Mouse (Mus musculus) heart, embryonic 12.5 days (tissue): ENCODE results near the gene Mbnl1. TPM values are rescaled to one million over a fixed set of nuclear protein-coding genes. Genes with fewer than 3 reads are reported as not detected.

ENCODE experiments used
- ATAC-seq: fragments of 200-750 bp; cut with Nextera tagmentation; 2 replicates; pipeline ENCODE4 v1.8.0; 2017; ENCODE audit warnings: moderate TSS enrichment, moderate library complexity; ENCODE audit not compliant: insufficient number of reproducible peaks, low FRiP score
- H3K27ac ChIP-seq: fragments of 300-500 bp; sonication (generic); 2 replicates; pipeline ENCODE4 v1.5.1; 2016; ENCODE audit warnings: mild to moderate bottlenecking, moderate library complexity; ENCODE audit not compliant: poor library complexity, severe bottlenecking
- H3K27me3 ChIP-seq: fragments of 300-500 bp; sonication (generic); replicated peaks from 2 replicates; pipeline ENCODE4 v1.6.1; 2016; ENCODE audit warnings: mild to moderate bottlenecking, moderate library complexity
- H3K36me3 ChIP-seq: fragments of 300-500 bp; sonication (generic); 2 replicates; pipeline ENCODE4 v1.6.1; 2016; ENCODE audit warnings: mild to moderate bottlenecking, moderate library complexity
- H3K4me1 ChIP-seq: fragments of 300-500 bp; sonication (generic); replicated peaks from 2 replicates; pipeline ENCODE4 v1.6.1; 2016; ENCODE audit warnings: mild to moderate bottlenecking
- H3K4me2 ChIP-seq: fragments of 300-500 bp; sonication (generic); 2 replicates; pipeline ENCODE4 v1.6.1; 2016; ENCODE audit warnings: mild to moderate bottlenecking, moderate library complexity
- H3K4me3 ChIP-seq: fragments of 300-500 bp; sonication (generic); 2 replicates; pipeline ENCODE4 v1.5.1; 2016; ENCODE audit warnings: mild to moderate bottlenecking
- H3K9ac ChIP-seq: fragments of 300-500 bp; sonication (generic); 2 replicates; pipeline ENCODE4 v1.6.1; 2016; ENCODE audit warnings: mild to moderate bottlenecking, moderate library complexity
- H3K9me3 ChIP-seq: fragments of 300-500 bp; sonication (generic); replicated peaks from 2 replicates; pipeline ENCODE4 v1.6.1; 2016; ENCODE audit warnings: mild to moderate bottlenecking, moderate library complexity
- WGBS: fragments of 180-500 bp; shearing (Covaris S2); methylation state at CpG from one replicate; pipeline ENCODE4 v1.1.7; 2016; 5-methylcytosine and 5-hydroxymethylcytosine counted together
- polyA plus RNA-seq: library from polyadenylated mRNA; unstranded; fragments of >200 nt; fragmentation: Nextera tagmentation; extraction: Ambion mirVana; gene quantifications from 2 replicates; pipeline ENCODE4 v1.2.1, GENCODE M21; 2016

Mbnl1 gene
- polyA plus RNA-seq, 1 experiment from 2014 or later: 77.4 TPM

DNA sequence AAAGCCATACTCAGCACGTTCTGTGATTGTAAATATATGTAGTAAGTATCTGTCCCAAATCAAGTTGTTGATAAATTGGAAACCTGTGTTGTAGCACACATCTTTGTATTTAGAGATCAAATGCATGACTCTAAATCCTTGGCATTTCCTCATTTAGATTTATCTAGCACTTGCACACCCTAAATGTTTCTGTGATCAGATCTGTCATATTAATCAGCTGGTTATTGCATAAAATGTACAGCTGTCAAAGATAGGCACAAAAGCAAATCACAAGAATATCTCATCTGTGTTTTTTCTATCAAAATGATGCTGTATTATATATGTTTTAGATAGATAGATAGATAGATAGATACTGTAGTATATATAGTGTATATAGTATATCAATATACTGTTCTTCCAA lies 98.9 kb downstream of the Mbnl1 start:
- H3K4me3 ChIP-seq: no peak overlapping the region
- no peak for ATAC-seq
- no peak overlapping the region for H3K4me2 ChIP-seq
- H3K9me3 ChIP-seq: no peaks in the 10 kb centered on the region
- H3K9ac ChIP-seq: no peak overlapping the region
- peaks cover 46% of the 10 kb centered on the region for H3K4me1 ChIP-seq
- WGBS: 74% methylated on average over 1 of the region's 1 CpGs
- H3K27me3 ChIP-seq: no peaks in the 10 kb centered on the region
- no peak overlapping the region for H3K27ac ChIP-seq
- no peaks in the 10 kb centered on the region for H3K36me3 ChIP-seq

DNA sequence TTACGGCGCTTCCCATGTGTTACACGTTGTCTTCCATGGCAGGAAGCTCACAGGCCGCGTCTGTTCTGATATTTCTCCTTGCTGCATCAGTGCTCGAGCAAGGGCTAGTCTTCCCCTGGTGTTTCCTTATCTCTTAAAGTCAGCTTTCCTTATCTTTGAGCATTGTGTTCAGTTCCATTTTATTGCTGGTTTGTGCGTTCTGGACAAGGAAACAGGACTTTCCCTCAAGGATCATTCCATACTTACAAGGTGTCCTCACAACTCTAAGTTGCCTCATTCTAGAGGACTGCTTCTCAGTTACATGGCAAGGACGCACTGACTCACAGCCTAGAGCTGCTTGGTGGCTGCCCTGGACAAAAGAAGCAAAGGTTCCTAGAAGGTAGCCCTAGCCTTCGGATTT lies 101.6 kb downstream of the Mbnl1 start:
- Histone ChIP-seq H3K9me3 (no peaks in the 10 kb centered on the region), H3K4me1 (peaks cover 58% of the 10 kb centered on the region), H3K36me3 (no peaks in the 10 kb centered on the region), H3K27me3 (no peaks in the 10 kb centered on the region), H3K4me3 (no peak overlapping the region), H3K4me2 (no peak overlapping the region), H3K27ac (peak overlapping the region; percentile 69), H3K9ac (no peak overlapping the region)
- 44% methylated on average over 9 of the region's 9 CpGs for WGBS
- ATAC-seq: peak; percentile 78

- 76% methylated on average over 4 of the region's 4 CpGs for WGBS
- no peaks in the 10 kb centered on the region for H3K27me3 ChIP-seq
- H3K4me1 ChIP-seq: peaks cover 54% of the 10 kb centered on the region
- peak overlapping the region; percentile 69 for H3K27ac ChIP-seq
- H3K4me2 ChIP-seq: no peak overlapping the region
- H3K9ac ChIP-seq: no peak overlapping the region
- H3K9me3 ChIP-seq: no peaks in the 10 kb centered on the region
- no peak overlapping the region for H3K4me3 ChIP-seq
- ATAC-seq: no peak
- H3K36me3 ChIP-seq: no peaks in the 10 kb centered on the region
These were observed 102.4 kb downstream of the Mbnl1 start for GRCm38 (mm10) chr3:60574849-60575524.

- H3K27ac ChIP-seq: peak overlapping the region; percentile 81
- peak overlapping the region; percentile 12; the same call in 1 of the 2 replicates for H3K4me3 ChIP-seq
- H3K36me3 ChIP-seq: no peaks in the 10 kb centered on the region
- no peaks in the 10 kb centered on the region for H3K9me3 ChIP-seq
- WGBS: 34% methylated on average over 2 of the region's 2 CpGs
- ATAC-seq: no peak
- no peaks in the 10 kb centered on the region for H3K27me3 ChIP-seq
- H3K4me1 ChIP-seq: peaks cover 58% of the 10 kb centered on the region
- peak overlapping the region; percentile 49 for H3K4me2 ChIP-seq
- H3K9ac ChIP-seq: no peak overlapping the region
These were observed 103.3 kb downstream of the Mbnl1 start for GRCm38 (mm10) chr3:60575945-60576344.

DNA sequence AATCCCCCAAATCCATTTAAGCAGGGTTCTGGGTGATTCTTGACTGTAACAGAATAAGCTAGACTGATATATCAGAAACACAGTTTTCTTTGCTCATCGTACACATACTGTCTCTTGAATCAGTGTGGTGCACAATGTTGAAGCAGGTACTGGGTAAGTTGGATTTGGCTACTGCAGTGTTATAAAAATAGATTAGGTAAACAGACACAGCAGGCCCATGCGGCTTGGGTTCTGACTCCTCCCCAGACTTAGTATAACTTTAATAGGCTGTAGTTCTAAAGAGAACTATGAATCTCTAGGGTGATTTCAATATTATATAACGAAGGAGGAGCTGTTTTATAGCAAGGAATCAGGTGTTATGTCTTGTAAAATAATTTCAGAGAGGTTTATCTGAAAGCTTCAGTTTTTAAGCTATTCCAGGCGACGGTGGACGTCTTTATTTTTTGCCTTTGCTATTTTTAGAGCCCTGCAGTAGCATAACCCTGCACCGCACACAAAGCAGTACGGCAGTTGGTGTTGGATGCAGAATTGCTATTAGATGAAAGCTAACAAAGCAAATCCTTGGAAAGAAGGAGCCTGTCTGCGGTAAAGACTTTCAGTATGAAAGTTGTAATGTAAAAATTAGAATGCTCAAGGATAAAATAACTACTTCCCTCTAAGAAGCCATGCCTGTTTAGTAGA lies 103.9 kb downstream of the Mbnl1 start:
- Histone ChIP-seq H3K27ac (peak overlapping the region; percentile 81), H3K9ac (no peak overlapping the region), H3K9me3 (no peaks in the 10 kb centered on the region), H3K4me3 (peak overlapping the region; percentile 12; the same call in 1 of the 2 replicates), H3K4me1 (peaks cover 55% of the 10 kb centered on the region), H3K36me3 (no peaks in the 10 kb centered on the region), H3K27me3 (no peaks in the 10 kb centered on the region), H3K4me2 (peak overlapping the region; percentile 49)
- ATAC-seq: no peak
- WGBS: 31% methylated on average over 9 of the region's 9 CpGs

GRCm38 (mm10) chr3:60579880-60580279 lies 107.2 kb downstream of the Mbnl1 start:
- 87% methylated on average over 4 of the region's 4 CpGs for WGBS
- Histone ChIP-seq H3K4me3 (no peak overlapping the region), H3K27ac (no peak overlapping the region), H3K36me3 (no peaks in the 10 kb centered on the region), H3K4me1 (peaks cover 40% of the 10 kb centered on the region), H3K27me3 (no peaks in the 10 kb centered on the region), H3K9me3 (no peaks in the 10 kb centered on the region), H3K9ac (no peak overlapping the region), H3K4me2 (no peak overlapping the region)
- no peak for ATAC-seq

GRCm38 (mm10) chr3:60580699-60581098 lies 108.1 kb downstream of the Mbnl1 start:
- H3K9me3 ChIP-seq: no peaks in the 10 kb centered on the region
- no peak for ATAC-seq
- no peaks in the 10 kb centered on the region for H3K27me3 ChIP-seq
- no peaks in the 10 kb centered on the region for H3K36me3 ChIP-seq
- WGBS: 33% methylated on average over 5 of the region's 5 CpGs
- peak overlapping the region; percentile 14; the same call in 1 of the 2 replicates for H3K4me2 ChIP-seq
- H3K27ac ChIP-seq: peak overlapping the region; percentile 64
- 0 out of 2 replicates have a peak overlapping the region, but pooled peaks have one; percentile 2 for H3K9ac ChIP-seq
- H3K4me3 ChIP-seq: no peak overlapping the region
- H3K4me1 ChIP-seq: peaks cover 34% of the 10 kb centered on the region

DNA sequence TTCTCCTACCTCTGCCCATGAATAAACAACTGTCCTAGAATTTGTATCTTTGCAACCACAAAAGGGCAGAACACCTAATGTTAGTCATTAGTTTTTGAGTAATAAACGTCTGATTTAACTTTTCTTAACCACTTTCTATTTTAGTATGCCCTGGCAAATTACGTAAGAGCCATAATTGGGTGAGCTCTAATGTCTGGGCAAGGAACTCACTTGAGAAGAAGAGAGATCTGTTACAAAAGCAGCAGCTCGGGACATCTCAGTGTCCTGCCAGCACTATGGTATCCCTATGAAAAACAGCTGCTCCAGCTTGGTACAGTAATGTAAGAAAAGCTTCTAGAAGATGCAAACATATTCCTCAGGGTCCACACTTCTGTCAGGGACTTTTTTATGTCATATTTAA lies 109.5 kb downstream of the Mbnl1 start:
- Histone ChIP-seq H3K9me3 (no peaks in the 10 kb centered on the region), H3K36me3 (no peaks in the 10 kb centered on the region), H3K27ac (no peak overlapping the region), H3K9ac (no peak overlapping the region), H3K4me1 (peaks cover 41% of the 10 kb centered on the region), H3K27me3 (no peaks in the 10 kb centered on the region), H3K4me2 (no peak overlapping the region), H3K4me3 (no peak overlapping the region)
- WGBS: 69% methylated on average over 3 of the region's 3 CpGs
- ATAC-seq: no peak

- Histone ChIP-seq H3K36me3 (no peaks in the 10 kb centered on the region), H3K4me3 (no peak overlapping the region), H3K4me1 (peaks cover 39% of the 10 kb centered on the region), H3K9ac (no peak overlapping the region), H3K27me3 (no peaks in the 10 kb centered on the region), H3K27ac (no peak overlapping the region), H3K9me3 (no peaks in the 10 kb centered on the region), H3K4me2 (no peak overlapping the region)
- 98% methylated on average over 1 of the region's 1 CpGs for WGBS
- no peak for ATAC-seq
These were observed 110.0 kb downstream of the Mbnl1 start for GRCm38 (mm10) chr3:60582620-60583019.

DNA sequence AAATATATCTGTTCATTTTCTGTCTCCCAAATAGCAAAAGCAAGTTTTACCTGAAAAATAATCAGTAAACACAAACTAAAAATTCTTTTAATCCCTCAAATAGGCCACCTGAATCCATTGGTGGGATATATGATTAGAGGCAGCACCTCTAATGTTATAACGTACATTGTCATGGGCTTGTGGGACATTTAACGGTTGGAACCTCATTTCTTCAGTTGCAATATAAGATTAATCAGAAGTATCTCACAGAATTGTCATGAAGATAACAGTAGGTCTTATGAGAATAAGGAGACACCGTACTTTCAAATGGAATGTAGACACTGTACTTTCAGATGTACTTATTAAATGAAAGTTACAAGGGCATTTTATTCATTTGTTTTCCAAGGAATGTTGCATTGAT lies 112.1 kb downstream of the Mbnl1 start:
- WGBS: 92% methylated on average over 3 of the region's 3 CpGs
- Histone ChIP-seq H3K36me3 (no peaks in the 10 kb centered on the region), H3K9me3 (no peaks in the 10 kb centered on the region), H3K4me2 (no peak overlapping the region), H3K4me1 (peaks cover 38% of the 10 kb centered on the region), H3K27ac (no peak overlapping the region), H3K27me3 (no peaks in the 10 kb centered on the region), H3K9ac (no peak overlapping the region), H3K4me3 (no peak overlapping the region)
- no peak for ATAC-seq

DNA sequence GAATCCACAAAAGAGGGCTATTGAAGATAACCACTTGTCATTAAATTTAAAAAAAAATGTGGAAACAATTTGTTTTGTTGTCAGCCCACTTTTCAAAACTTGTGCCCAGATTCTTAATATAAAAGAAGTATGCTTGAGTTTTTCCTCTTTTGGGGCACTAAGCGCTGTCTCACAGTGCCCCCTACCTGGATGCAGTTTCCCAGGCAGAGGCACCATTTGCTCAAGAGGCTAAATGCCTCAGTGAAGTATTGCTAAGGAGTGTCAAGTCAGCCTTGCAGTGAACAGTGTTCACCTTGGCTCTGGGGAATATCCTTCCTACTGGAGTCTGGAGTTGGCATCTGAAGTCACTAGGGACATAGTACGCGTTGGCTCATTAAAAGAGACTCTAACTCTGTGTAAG lies 113.4 kb downstream of the Mbnl1 start:
- no peak overlapping the region for H3K4me2 ChIP-seq
- no peak overlapping the region for H3K27ac ChIP-seq
- ATAC-seq: no peak
- H3K36me3 ChIP-seq: no peaks in the 10 kb centered on the region
- no peaks in the 10 kb centered on the region for H3K9me3 ChIP-seq
- H3K9ac ChIP-seq: no peak overlapping the region
- H3K4me3 ChIP-seq: no peak overlapping the region
- 89% methylated on average over 3 of the region's 3 CpGs for whole genome bisulfite sequencing
- no peaks in the 10 kb centered on the region for H3K27me3 ChIP-seq
- H3K4me1 ChIP-seq: peaks cover 25% of the 10 kb centered on the region
